Mouse (Mus musculus) olfactory bulb, adult 2 months (tissue): ENCODE results near the gene Tmem191c. TPM values are rescaled to one million over a fixed set of nuclear protein-coding genes. Genes with fewer than 3 reads are reported as not detected.

Experiments
- H3K27ac ChIP-seq: fragments of 200-500 bp; 2 replicates; pipeline ENCODE4 v1.5.1; 2012; ENCODE audit warnings: low read depth, low read length; ENCODE audit not compliant: insufficient read depth
- H3K4me1 ChIP-seq: fragments of 200-500 bp; 2 replicates; pipeline ENCODE4 v1.6.1; 2012; ENCODE audit warnings: low read length; ENCODE audit not compliant: control insufficient read depth, insufficient read depth
- H3K4me3 ChIP-seq: fragments of 200-500 bp; 2 replicates; pipeline ENCODE4 v1.5.1; 2012; ENCODE audit warnings: mild to moderate bottlenecking, low read depth, low read length, moderate library complexity; ENCODE audit not compliant: insufficient read depth
- CTCF ChIP-seq: fragments of 200-500 bp; IDR thresholded peaks from 2 replicates; pipeline ENCODE4 v1.5.1; 2012; ENCODE audit warnings: low read depth, mild to moderate bottlenecking, low read length, moderate library complexity; ENCODE audit not compliant: insufficient read depth
- POLR2A ChIP-seq: fragments of 200-500 bp; IDR thresholded peaks from 2 replicates; pipeline ENCODE4 v1.6.1; 2012; ENCODE audit warnings: mild to moderate bottlenecking, low read depth, low read length, moderate library complexity; ENCODE audit not compliant: insufficient read depth
- WGBS: fragments of 180-500 bp; shearing (Covaris S2); methylation state at CpG from one replicate; pipeline ENCODE4 v1.1.7; 2018; 5-methylcytosine and 5-hydroxymethylcytosine counted together
- polyA plus RNA-seq: library from polyadenylated mRNA; stranded (reverse); fragments of >200 nt; gene quantifications from 2 replicates; pipeline ENCODE4 v1.2.4, GENCODE M21; 2012; ENCODE audit warnings: low replicate concordance; ENCODE audit not compliant: missing spikeins, insufficient read depth, insufficient read length

Gene Tmem191c
- polyA plus RNA-seq, 1 experiment: not detected

- H3K27ac ChIP-seq: no peak overlapping the region
- WGBS: 95% methylated on average over 10 of the region's 10 CpGs
- H3K4me3 ChIP-seq: no peak overlapping the region
- TF ChIP-seq CTCF (no peak), POLR2A (no peak)
- no peaks in the 10 kb centered on the region for H3K4me1 ChIP-seq
Measured at GRCm38 (mm10) chr16:17309036-17309435, 33.2 kb downstream of the Tmem191c start.

- Histone ChIP-seq H3K4me3 (no peak overlapping the region), H3K4me1 (no peaks in the 10 kb centered on the region), H3K27ac (no peak overlapping the region)
- TF ChIP-seq CTCF (no peak), POLR2A (no peak)
- WGBS: 90% methylated on average over 5 of the region's 5 CpGs
Measured at GRCm38 (mm10) chr16:17312531-17312930, 36.7 kb downstream of the Tmem191c start.

DNA sequence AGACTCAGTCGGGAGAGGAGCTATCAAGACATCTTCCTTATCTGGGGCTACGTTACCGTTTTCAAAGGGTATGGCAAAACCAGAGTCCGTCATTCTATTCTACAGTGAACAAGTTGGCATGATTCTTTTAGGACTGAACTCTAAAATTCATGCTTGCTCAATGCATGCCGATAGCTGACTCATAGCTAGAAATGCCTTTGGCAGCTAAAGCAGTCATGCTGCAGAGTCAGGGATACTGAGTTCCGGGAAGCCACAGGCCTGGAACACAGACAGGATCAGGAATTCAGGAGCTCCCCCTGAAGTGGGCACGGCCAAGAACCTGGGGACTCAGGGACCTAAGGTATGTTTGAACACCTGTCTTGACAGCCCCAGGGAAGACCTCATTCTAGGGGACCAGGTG is 40.7 kb downstream of the Tmem191c start:
- H3K4me3 ChIP-seq: no peak overlapping the region
- WGBS: 94% methylated on average over 7 of the region's 7 CpGs
- H3K27ac ChIP-seq: no peak overlapping the region
- TF ChIP-seq CTCF: no peak
- no peak for TF ChIP-seq POLR2A
- H3K4me1 ChIP-seq: no peaks in the 10 kb centered on the region

DNA sequence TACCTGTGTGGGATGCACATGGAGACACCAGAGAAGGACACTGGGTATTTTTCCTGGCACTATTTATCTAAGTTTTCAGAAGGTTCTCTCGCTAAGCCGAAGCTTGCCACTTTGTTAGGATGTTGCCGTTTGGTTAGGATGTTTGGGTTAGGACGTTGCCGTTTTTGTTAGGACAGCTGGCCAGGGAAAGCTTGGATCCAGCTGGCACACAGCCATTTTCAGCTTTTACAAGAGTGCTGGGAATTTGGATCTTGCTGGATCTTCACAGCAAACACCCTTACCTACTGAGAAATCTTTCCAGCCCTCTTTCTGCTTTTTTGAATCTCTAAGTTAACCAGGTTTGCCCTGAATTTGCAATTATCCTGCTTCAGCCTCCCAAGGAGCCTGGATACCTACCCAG is 45.6 kb downstream of the Tmem191c start:
- WGBS: 15% methylated on average over 5 of the region's 5 CpGs
- TF ChIP-seq POLR2A: no peak
- no peak for TF ChIP-seq CTCF
- H3K27ac ChIP-seq: no peak overlapping the region

GRCm38 (mm10) chr16:17324745-17325144 is 48.9 kb downstream of the Tmem191c start:
- H3K4me3 ChIP-seq: no peak overlapping the region
- WGBS: 90% methylated on average over 5 of the region's 5 CpGs
- no peaks in the 10 kb centered on the region for H3K4me1 ChIP-seq
- no peak overlapping the region for H3K27ac ChIP-seq
- TF ChIP-seq POLR2A (no peak), CTCF (no peak)

More for the DNA sequence above, 45.6 kb downstream of the Tmem191c start:
- Histone ChIP-seq H3K4me3 (no peak overlapping the region), H3K4me1 (no peaks in the 10 kb centered on the region)

DNA sequence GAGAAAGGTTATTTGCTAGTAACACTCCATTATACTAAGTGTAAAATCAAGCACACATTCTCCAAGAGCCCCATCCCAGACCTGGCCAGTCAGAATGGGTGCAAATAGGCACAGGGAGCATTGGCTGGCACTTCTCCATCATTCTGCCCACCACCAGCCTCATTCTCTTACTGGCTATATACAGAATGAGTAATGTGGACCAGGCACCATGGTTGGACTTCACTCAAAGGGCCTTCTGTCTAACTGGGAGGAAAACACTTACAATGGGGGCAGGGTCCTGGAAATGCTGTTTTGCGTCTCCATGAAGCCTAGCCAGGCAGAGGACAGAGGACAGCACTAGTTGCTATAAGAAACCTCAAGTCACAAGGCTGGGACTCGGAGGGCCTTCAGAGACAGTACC is 50.2 kb downstream of the Tmem191c start:
- 47% methylated on average over 2 of the region's 2 CpGs for WGBS
- H3K4me3 ChIP-seq: no peak overlapping the region
- TF ChIP-seq CTCF: no peak
- H3K4me1 ChIP-seq: no peaks in the 10 kb centered on the region
- H3K27ac ChIP-seq: no peak overlapping the region

DNA sequence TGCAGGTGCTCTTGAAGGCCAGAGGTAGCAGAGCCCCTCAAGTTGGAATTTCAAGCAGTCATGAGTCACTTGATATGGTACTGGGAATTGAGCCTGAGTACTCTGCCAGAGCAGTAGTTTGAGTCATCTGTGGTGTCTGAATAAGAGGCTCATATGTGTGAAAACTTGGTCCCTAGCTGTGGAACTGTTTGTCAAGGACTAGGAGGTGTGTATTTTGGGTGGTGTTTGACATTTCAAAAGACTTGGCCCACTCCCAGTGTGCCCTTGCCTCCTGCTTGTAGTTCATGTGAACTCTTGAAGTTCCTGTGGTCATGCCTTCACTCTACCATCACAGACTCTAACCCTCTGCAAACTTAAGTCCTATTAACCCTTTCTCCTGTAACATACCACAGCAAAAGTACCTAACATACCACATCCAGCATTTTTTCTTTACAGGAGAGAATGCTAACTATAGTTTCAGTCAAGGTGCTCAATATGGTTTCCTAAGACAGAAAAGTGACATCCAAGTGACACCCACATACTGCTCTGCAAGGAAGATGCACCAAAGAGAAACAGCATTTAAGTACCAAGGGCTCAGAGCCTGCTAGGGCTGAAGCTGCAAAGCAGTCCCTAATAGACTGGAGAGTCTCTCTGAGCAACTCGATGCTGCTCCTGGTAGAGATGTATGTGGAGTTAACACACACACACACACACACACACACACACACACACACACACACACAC is 54.1 kb downstream of the Tmem191c start:
- Histone ChIP-seq H3K4me1 (no peaks in the 10 kb centered on the region), H3K4me3 (no peak overlapping the region), H3K27ac (no peak overlapping the region)
- 100% methylated on average over 1 of the region's 1 CpGs for WGBS
- TF ChIP-seq CTCF (no peak), POLR2A (no peak)

GRCm38 (mm10) chr16:17331116-17331515 is 55.2 kb downstream of the Tmem191c start, which contains the start of gene Serpind1:
TSS of gene Serpind1 (plus strand) at chr16:17331371.
- 75% methylated on average over 2 of the region's 2 CpGs for WGBS
- H3K4me1 ChIP-seq: no peaks in the 10 kb centered on the region
- TF ChIP-seq CTCF: no peak
- TF ChIP-seq POLR2A: no peak
- H3K27ac ChIP-seq: no peak within 1 kb of the TSS
- H3K4me3 ChIP-seq: no peak within 1 kb of the TSS

- TF ChIP-seq CTCF: no peak
- no peak for TF ChIP-seq POLR2A
- Histone ChIP-seq H3K4me3 (no peak overlapping the region), H3K4me1 (no peaks in the 10 kb centered on the region), H3K27ac (no peak overlapping the region)
- WGBS: 98% methylated on average over 5 of the region's 5 CpGs
Measured at GRCm38 (mm10) chr16:17331855-17332254, 56.0 kb downstream of the Tmem191c start.

Other genes with a start within 250 kb of the Tmem191c start
- gene Ypel1, start 206.4 kb upstream of the Tmem191c start, polyA plus RNA-seq: not detected in 2 replicates
- gene Ppil2, start 164.8 kb upstream of the Tmem191c start, polyA plus RNA-seq: not detected in 2 replicates
- not detected in 2 replicates for gene 2610318N02Rik, start 150.9 kb upstream of the Tmem191c start, polyA plus RNA-seq
- not detected in 2 replicates for gene Sdf2l1, start 143.7 kb upstream of the Tmem191c start, polyA plus RNA-seq
- gene Ydjc, start 131.5 kb upstream of the Tmem191c start, polyA plus RNA-seq: not detected in 2 replicates
- not detected in 2 replicates for gene Ccdc116, start 128.8 kb upstream of the Tmem191c start, polyA plus RNA-seq
- not detected in 2 replicates for gene Ube2l3, start 73.4 kb upstream of the Tmem191c start, polyA plus RNA-seq
- not detected in 2 replicates for gene Rimbp3, start 67.5 kb upstream of the Tmem191c start, polyA plus RNA-seq
- gene Hic2, start 42.5 kb upstream of the Tmem191c start, polyA plus RNA-seq: not detected in 2 replicates
- gene Serpind1, start 55.3 kb downstream of the Tmem191c start, polyA plus RNA-seq: not detected in 2 replicates
- gene Snap29, start 129.9 kb downstream of the Tmem191c start, polyA plus RNA-seq: not detected in 2 replicates
- 511 TPM in 1 of 2 replicates, not detected in the other for gene Pi4ka, start 130.2 kb downstream of the Tmem191c start, polyA plus RNA-seq
- not detected in 2 replicates for gene Crkl, start 175.9 kb downstream of the Tmem191c start, polyA plus RNA-seq
- not detected in 2 replicates for gene Aifm3, start 213.5 kb downstream of the Tmem191c start, polyA plus RNA-seq
- gene Lztr1, start 232.6 kb downstream of the Tmem191c start, polyA plus RNA-seq: not detected in 2 replicates